Mouse (Mus musculus): Measurements from ENCODE around the gene Zgrf1.
A peak's percentile ranks its signal among the peaks of the same experiment; 100 is the strongest.

GRCm38 (mm10) chr3:127552973-127553719 is at the start of gene Zgrf1, which contains the start of gene Larp7:
- TF ChIP-seq POLR2A (IDR thresholded peaks at IDR 0.05; ENCODE audit: insufficient read length, low read depth) (peak; percentile 62), POLR2AphosphoS2 (IDR thresholded peaks at IDR 0.05; ENCODE audit: insufficient read length, low read depth) (no peak)

Measured in myocyte (in vitro differentiated cells).